Mouse (Mus musculus) embryo, embryonic 11.5 days (tissue): ENCODE results near the gene Nt5dc2.

Source experiments
- DNase-seq: peaks from one replicate; pipeline ENCODE4 v3.0.0-alpha.2; 2012; ENCODE audit warnings: low read depth, low spot score

Gene Nt5dc2

GRCm38 (mm10) chr14:31130236-31131220, at the start of gene Nt5dc2:
Nt5dc2 (plus strand) TSS chr14:31131053.
- DNase-seq, result peak; percentile 89

- no peak for DNase-seq
These were observed 49.7 kb upstream of the Nt5dc2 start for GRCm38 (mm10) chr14:31081147-31081546.

DNA sequence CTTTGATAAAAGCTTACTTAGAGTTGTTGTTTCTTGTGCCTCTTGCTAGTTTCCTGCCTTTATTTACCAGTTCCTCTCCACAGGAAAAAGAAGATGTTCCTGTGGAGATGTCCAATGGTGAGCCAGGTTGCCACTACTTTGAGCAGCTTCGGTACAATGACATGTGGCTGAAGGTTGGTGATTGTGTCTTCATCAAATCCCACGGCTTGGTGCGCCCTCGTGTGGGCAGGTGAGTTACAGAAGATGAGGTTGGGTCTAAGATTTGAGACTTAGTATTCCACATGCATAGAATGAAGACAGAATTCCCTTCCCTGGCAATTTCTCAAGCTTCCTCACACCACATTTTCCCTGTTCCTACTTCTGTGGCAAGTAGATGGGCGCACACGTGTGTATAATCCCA, 43.4 kb upstream of the Nt5dc2 start:
- DNase-seq, result no peak

GRCm38 (mm10) chr14:31088515-31088914, 42.3 kb upstream of the Nt5dc2 start:
- no peak for DNase-seq

DNA sequence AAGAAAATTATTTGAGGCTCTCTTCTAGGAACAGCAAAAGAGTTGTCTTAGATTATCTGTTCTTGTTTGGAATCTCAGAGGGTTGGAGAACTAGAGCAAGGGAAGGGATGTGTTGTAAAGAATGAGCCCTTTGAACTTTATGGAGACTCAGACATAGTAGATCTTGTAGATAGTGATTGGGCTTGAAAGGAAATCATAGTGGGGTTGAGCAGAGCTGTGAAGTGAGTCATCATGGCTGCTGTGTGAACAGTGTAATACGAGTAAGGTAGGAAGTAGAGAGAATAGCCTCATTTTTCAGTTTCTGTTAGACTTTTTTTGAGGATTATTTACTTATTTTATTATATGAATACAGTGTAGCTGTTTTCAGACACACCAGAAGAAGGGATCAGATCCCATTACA, 40.9 kb upstream of the Nt5dc2 start:
- DNase-seq, result no peak

- no peak for DNase-seq
These were observed 25.7 kb upstream of the Nt5dc2 start for GRCm38 (mm10) chr14:31105156-31105555.

- no peak for DNase-seq
These were observed 20.2 kb upstream of the Nt5dc2 start for GRCm38 (mm10) chr14:31110613-31111012.

DNA sequence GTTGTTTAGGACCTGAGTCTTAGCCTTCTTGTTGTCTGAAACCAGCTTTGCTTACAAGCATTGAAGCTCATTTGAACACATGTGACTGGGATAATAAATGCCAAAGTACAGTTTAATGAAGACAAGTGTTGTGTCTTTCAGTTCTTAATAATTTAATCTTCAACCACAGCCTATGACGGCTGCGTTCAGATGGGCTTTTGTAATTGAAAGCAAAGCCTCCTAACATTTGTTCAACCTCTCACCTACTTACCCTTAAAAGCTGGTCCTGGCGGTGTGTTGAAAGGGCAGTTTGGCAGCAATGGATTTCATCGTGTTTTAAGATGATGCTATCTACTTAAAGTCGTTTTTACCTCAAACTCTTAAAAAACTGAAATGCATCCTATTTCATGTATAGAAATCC, 18.7 kb upstream of the Nt5dc2 start:
- DNase-seq, result no peak

DNA sequence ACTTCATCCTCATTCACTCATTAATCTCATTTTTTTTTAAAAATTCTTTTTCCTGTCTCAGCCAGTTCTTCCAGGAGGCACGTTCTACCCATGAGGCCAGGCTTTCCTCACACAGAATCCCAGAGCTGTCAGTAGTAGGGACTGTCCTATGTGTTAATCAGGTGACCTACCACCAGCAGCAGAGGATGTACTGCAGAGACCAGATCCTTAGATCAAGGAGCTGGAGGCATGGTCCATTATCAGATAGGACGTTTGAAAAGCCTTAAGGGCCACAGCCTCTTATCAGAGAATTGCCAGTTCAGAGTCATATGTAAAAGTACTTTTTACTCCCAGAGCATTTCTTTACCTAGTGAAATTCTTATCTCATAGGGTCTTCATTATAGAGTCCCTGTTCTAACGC, 16.8 kb upstream of the Nt5dc2 start:
- no peak for DNase-seq

- no peak for DNase-seq
These were observed 15.3 kb upstream of the Nt5dc2 start for GRCm38 (mm10) chr14:31115522-31115921.

DNA sequence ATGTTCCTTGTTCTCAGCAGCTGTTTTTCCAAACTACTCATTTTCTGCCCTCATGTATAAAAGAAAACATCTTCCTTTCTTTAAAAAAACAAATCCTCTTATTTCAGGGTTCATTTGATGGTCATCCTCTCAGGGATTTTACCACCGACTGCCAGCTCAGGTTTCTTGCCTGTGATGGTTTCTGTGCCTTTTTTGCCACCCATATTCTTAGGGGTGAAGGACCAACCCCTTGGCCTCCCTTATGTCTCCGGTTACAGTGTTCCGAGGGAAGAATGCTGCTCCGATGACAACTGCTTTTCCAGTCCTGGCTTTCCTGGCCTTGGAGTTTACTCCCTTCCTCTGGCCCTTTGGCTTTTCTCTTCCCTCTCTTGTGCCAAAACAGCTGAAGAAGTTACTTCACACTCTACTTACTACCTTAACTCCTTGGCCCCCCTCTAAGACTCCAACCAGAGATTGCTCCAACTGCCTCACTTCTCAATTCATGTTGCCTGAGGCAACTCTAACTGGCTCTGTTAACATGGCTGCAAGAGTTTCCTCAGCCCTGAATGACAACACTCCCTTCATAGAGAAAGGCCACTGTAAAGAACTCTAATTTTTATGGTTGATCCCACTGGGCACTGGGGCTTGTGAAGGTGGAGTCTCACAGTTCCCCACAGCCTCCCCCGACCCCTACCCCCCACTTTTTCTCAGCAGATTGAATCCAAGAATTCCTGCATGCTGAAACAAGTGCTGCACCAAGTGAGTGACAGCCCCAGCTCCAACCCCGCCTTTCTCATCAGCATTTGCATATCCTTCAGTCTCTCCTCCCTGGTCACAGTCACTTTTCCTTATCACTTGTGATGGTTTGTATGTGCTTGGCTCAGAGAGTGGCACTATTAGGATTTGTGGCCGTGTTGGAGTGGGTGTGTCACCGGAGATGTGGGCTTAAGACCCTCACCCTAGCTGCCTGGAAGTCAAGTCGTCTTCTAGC, 5.5 kb upstream of the Nt5dc2 start:
- DNase-seq, result no peak

DNA sequence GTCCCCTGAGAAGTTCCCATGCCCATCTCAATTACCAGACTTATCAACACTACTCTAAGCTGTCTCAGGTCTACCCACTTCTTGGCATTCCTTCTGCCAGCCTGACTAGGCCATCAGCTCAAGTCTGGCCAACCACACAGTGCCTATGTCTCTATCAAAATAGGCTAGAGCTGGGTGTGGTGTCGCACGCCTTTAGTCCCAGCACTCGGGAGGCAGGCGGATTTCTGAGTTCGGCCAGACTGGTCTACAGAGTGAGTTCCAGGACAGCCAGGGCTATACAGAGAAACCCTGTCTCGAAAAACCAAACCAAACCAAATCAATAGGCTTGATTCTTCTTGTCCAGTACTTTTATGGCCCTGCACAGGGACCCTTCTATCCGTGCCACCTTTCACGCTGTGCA, 4.0 kb upstream of the Nt5dc2 start:
- DNase-seq, result no peak

DNA sequence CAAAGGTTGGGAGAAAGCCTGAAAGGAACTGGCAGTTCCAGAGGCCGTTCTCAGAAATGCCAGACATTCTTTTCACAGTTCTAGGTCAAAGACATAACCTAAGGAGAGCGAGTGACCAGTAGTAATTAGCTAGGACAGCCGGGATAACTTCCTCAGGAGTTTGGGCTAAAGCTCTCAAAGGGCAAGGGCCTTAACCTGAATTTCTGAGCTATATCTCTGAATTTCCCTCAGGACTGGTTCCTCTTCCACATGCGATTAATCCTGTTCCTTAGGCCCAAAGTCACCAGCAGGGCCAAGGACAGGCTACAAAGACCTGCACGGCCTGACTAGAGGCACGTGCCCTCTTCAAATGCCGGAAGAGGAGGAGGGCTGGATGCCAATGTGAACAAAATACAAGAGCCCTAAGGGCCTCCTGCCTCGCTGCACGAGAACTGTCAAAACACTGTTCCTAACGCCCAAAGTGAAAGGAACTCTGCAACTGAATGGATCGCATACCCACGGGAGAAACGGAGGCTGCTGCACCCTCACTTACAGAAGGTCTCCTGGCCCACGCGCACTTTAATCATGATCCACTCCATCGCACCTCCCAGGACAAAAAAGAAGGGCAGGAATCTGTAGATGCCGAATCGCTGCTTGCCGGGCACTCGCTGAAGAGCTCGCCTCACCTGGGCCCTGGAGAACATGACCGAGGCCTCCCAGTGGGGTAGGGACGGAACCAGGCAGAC, 2.6 kb upstream of the Nt5dc2 start:
- DNase-seq, result no peak

GRCm38 (mm10) chr14:31128826-31129219, 2.0 kb upstream of the Nt5dc2 start, which contains the start of gene Smim4:
Smim4 (minus strand) TSS chr14:31128956.
- peak; percentile 98 for DNase-seq

GRCm38 (mm10) chr14:31129326-31130235, 1.3 kb upstream of the Nt5dc2 start:
- DNase-seq, result no peak

DNA sequence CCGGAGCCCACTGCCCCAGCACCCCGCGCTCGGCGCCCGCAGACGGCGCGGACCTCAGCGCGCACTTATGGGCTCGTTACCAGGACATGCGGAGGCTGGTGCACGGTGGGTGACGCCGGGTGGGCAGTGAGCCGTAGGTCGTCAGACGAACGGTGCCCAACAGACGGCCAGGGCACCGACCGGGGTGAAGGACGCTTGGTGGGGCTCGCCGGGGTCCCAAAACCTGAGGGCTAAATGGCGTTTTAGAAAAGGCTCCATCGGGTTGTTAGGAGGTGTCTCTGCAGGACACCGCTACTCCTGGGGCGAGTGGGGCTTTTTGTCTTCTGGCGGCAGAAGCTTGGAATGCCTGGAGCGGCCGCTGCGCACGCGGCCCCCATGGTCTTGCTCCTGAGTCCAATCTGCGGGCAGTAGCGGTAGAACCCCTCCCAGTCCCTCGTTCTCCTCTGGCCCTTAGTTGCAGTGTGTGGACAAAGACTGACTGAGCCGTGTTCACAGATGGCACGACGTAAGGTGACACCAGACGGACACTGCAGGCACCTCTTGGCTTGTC, 494 bp downstream of the Nt5dc2 start:
- no peak for DNase-seq

DNA sequence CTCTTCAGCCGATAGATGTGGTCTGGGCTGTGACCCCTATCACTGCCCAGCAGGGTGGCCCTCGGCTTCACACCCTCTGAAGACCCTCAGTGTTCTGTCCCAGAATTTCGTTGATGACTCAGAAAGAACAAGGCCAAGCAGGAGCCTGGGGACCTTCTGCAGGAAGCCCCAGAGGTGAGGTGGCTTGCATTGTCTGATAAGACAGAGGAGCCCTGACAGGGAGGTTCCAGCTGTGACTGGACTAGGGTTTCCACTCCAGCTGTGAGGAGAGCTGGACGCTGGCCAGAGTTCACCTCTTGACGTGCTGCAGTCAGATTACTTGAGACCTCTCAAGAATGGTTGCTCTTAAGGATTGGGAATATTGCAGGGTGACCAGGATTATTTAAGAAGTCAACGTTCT, 1.2 kb downstream of the Nt5dc2 start:
- no peak for DNase-seq

DNA sequence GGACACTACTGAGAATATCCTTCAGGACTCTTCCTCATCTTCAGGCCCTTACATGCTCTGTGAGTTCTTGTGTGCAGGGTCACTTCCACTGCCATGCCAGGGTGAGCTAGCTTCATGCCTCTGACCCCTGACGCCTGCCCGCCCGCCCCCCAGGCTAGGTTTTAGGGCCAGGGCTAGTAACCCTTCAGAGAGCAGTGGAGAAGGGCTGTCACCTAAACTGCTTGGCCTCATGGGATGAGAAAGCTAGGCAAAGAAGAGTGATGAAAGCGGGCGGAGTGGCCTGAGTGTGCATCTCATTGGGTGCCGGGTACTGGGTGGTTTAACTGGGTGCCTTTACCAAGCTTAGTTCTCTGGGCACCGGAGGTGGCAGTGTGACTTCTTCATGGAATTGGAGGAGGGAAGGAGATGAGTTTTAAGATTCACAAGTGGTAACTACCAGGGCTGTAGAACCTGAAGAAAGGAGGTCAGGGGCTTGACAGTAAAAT, 1.7 kb downstream of the Nt5dc2 start:
- DNase-seq, result no peak

GRCm38 (mm10) chr14:31133023-31133665, 2.3 kb downstream of the Nt5dc2 start:
- DNase-seq, result no peak
